Mouse (Mus musculus) lung, embryonic 14.5 days (tissue): ENCODE data around the gene Ccdc39. TPM values are rescaled to one million over a fixed set of nuclear protein-coding genes. Genes with fewer than 3 reads are reported as not detected.

Experiments
- ATAC-seq: fragments of 200-750 bp; cut with Nextera tagmentation; 2 replicates; pipeline ENCODE4 v1.8.0; 2017; ENCODE audit warnings: mild to moderate bottlenecking, moderate TSS enrichment, moderate library complexity; ENCODE audit not compliant: insufficient read depth
- DNase-seq: peaks from one replicate; pipeline ENCODE4 v3.0.0-alpha.2; 2015
- H3K27ac ChIP-seq: fragments of 300-500 bp; sonication (generic); 2 replicates; pipeline ENCODE4 v1.5.1; 2014; ENCODE audit warnings: low read depth, mild to moderate bottlenecking, moderate library complexity
- H3K27me3 ChIP-seq: fragments of 300-500 bp; sonication (generic); 2 replicates; pipeline ENCODE4 v1.6.1; 2014; ENCODE audit warnings: low read length, control low read depth; ENCODE audit not compliant: insufficient read depth
- H3K36me3 ChIP-seq: fragments of 300-500 bp; sonication (generic); 2 replicates; pipeline ENCODE4 v1.6.1; 2014; ENCODE audit warnings: control low read depth; ENCODE audit not compliant: insufficient read depth
- H3K4me1 ChIP-seq: fragments of 300-500 bp; sonication (generic); 2 replicates; pipeline ENCODE4 v1.6.1; 2014; ENCODE audit warnings: antibody characterized with exemption, control low read depth; ENCODE audit not compliant: insufficient read depth
- H3K4me2 ChIP-seq: fragments of 300-500 bp; sonication (generic); 2 replicates; pipeline ENCODE4 v1.6.1; 2014; ENCODE audit warnings: mild to moderate bottlenecking
- H3K4me3 ChIP-seq: fragments of 300-500 bp; sonication (generic); 2 replicates; pipeline ENCODE4 v1.5.1; 2014; ENCODE audit warnings: low read depth, low read length
- H3K9ac ChIP-seq: fragments of 300-500 bp; sonication (generic); 2 replicates; pipeline ENCODE4 v1.6.1; 2014
- H3K9me3 ChIP-seq: fragments of 300-500 bp; sonication (generic); 2 replicates; pipeline ENCODE4 v1.6.1; 2016; ENCODE audit warnings: low read depth, low read length, control low read depth
- CTCF ChIP-seq: IDR thresholded peaks from 2 replicates; pipeline ENCODE4 v1.5.1; 2016; ENCODE audit warnings: antibody characterized with exemption, low read depth
- WGBS: fragments of 180-500 bp; shearing (Covaris S2); extraction: QIAGEN DNeasy Blood & Tissue Kit; methylation state at CpG from one replicate; pipeline ENCODE4 v1.1.7; 2014; 5-methylcytosine and 5-hydroxymethylcytosine counted together
- polyA plus RNA-seq: library from polyadenylated mRNA; unstranded; fragments of >200 nt; fragmentation: Nextera tagmentation; extraction: Ambion mirVana; gene quantifications from 2 replicates; pipeline ENCODE4 v1.2.1, GENCODE M21; 2014

Ccdc39 gene
- polyA plus RNA-seq, 1 experiment from 2014 or later, result 4.9 TPM

- TF ChIP-seq CTCF, result no peak
- Histone ChIP-seq H3K36me3 (no peaks in the 10 kb centered on the region), H3K4me2 (peak overlapping the region; percentile 27; the same call in 1 of the 2 replicates), H3K4me1 (no peaks in the 10 kb centered on the region), H3K4me3 (no peak overlapping the region), H3K9ac (0 out of 2 replicates have a peak overlapping the region, but pooled peaks have one; percentile 26), H3K27ac (no peak overlapping the region), H3K9me3 (no peaks in the 10 kb centered on the region), H3K27me3 (no peaks in the 10 kb centered on the region)
- WGBS, result 40% methylated on average over 10 of the region's 10 CpGs
- ATAC-seq (no peak), DNase-seq (no peak)
Observed at GRCm38 (mm10) chr3:33838877-33839276, 5.2 kb downstream of the Ccdc39 start.

- Histone ChIP-seq H3K4me2 (no peak overlapping the region), H3K27me3 (no peaks in the 10 kb centered on the region), H3K9ac (no peak overlapping the region), H3K9me3 (no peaks in the 10 kb centered on the region), H3K4me3 (no peak overlapping the region), H3K4me1 (no peaks in the 10 kb centered on the region), H3K27ac (no peak overlapping the region), H3K36me3 (no peaks in the 10 kb centered on the region)
- 78% methylated on average over 13 of the region's 13 CpGs for WGBS
- ATAC-seq (no peak), DNase-seq (no peak)
- TF ChIP-seq CTCF, result no peak
Observed at GRCm38 (mm10) chr3:33836576-33836975, 7.5 kb downstream of the Ccdc39 start.

GRCm38 (mm10) chr3:33832351-33832750, 11.8 kb downstream of the Ccdc39 start:
- TF ChIP-seq CTCF, result no peak
- ATAC-seq, result no peak
- no peaks in the 10 kb centered on the region for H3K36me3 ChIP-seq
- 66% methylated on average over 10 of the region's 10 CpGs for WGBS
- DNase-seq, result no peak
- no peaks in the 10 kb centered on the region for H3K27me3 ChIP-seq
- no peaks in the 10 kb centered on the region for H3K9me3 ChIP-seq
- H3K4me2 ChIP-seq, result no peak overlapping the region
- H3K4me1 ChIP-seq, result no peaks in the 10 kb centered on the region
- H3K4me3 ChIP-seq, result no peak overlapping the region
- H3K9ac ChIP-seq, result no peak overlapping the region
- H3K27ac ChIP-seq, result no peak overlapping the region

- ATAC-seq (0 out of 2 replicates have a peak, but pooled peaks have one; percentile 49), DNase-seq (peak; percentile 77)
- peak; percentile 77 for TF ChIP-seq CTCF
- Histone ChIP-seq H3K9me3 (no peaks in the 10 kb centered on the region), H3K27me3 (no peaks in the 10 kb centered on the region), H3K27ac (no peak overlapping the region), H3K4me3 (no peak overlapping the region), H3K9ac (no peak overlapping the region), H3K36me3 (no peaks in the 10 kb centered on the region), H3K4me2 (no peak overlapping the region), H3K4me1 (no peaks in the 10 kb centered on the region)
- 39% methylated on average over 9 of the region's 9 CpGs for WGBS
Observed at GRCm38 (mm10) chr3:33824135-33824946, 19.8 kb downstream of the Ccdc39 start.

- Histone ChIP-seq H3K4me2 (no peak overlapping the region), H3K4me3 (no peak overlapping the region), H3K27ac (no peak overlapping the region), H3K9ac (no peak overlapping the region), H3K9me3 (no peaks in the 10 kb centered on the region), H3K27me3 (no peaks in the 10 kb centered on the region), H3K4me1 (no peaks in the 10 kb centered on the region), H3K36me3 (peaks cover 52% of the 10 kb centered on the region)
- TF ChIP-seq CTCF, result no peak
- ATAC-seq (no peak), DNase-seq (no peak)
- 71% methylated on average over 1 of the region's 1 CpGs for WGBS
Observed at GRCm38 (mm10) chr3:33807151-33807550, 37.0 kb downstream of the Ccdc39 start.

GRCm38 (mm10) chr3:33800513-33800820, 43.6 kb downstream of the Ccdc39 start:
- WGBS, result under 1% methylated on average over 16 of the region's 16 CpGs
- DNase-seq (peak; percentile 56), ATAC-seq (peak; percentile 7; the same call in 1 of the 2 replicates)

GRCm38 (mm10) chr3:33799617-33800512, 44.2 kb downstream of the Ccdc39 start, which contains the start of gene Ttc14:
TSS of gene Ttc14 (plus strand) at chr3:33799832.
- ATAC-seq (peak; percentile 99), DNase-seq (peak; percentile 98)
- H3K4me1 ChIP-seq, result no peaks in the 10 kb centered on the region; the same call in 1 of the 2 replicates
- H3K4me3 ChIP-seq, result peak within 1 kb of the TSS; percentile 95
- peak; percentile 59 for TF ChIP-seq CTCF
- H3K4me2 ChIP-seq, result peak within 1 kb of the TSS; percentile 56
- H3K9me3 ChIP-seq, result no peaks in the 10 kb centered on the region
- peak within 1 kb of the TSS; percentile 97 for H3K9ac ChIP-seq
- no peaks in the 10 kb centered on the region for H3K27me3 ChIP-seq
- H3K27ac ChIP-seq, result peak within 1 kb of the TSS; percentile 99
- under 1% methylated on average over 90 of the region's 90 CpGs for WGBS
- peaks cover 11% of the 10 kb centered on the region for H3K36me3 ChIP-seq

More at GRCm38 (mm10) chr3:33800513-33800820, 43.6 kb downstream of the Ccdc39 start:
- no peaks in the 10 kb centered on the region for H3K27me3 ChIP-seq
- peak overlapping the region; percentile 97 for H3K9ac ChIP-seq
- peak overlapping the region; percentile 95 for H3K4me3 ChIP-seq
- H3K4me1 ChIP-seq, result no peaks in the 10 kb centered on the region; the same call in 1 of the 2 replicates
- peak overlapping the region; percentile 56 for H3K4me2 ChIP-seq
- no peaks in the 10 kb centered on the region for H3K9me3 ChIP-seq
- H3K27ac ChIP-seq, result peak overlapping the region; percentile 99
- H3K36me3 ChIP-seq, result peaks cover 15% of the 10 kb centered on the region
- no peak for TF ChIP-seq CTCF
